Mouse (Mus musculus) CH12.LX (cell line): Measurements from ENCODE around the gene Ugdh. TPM values are rescaled to one million over a fixed set of nuclear protein-coding genes. Genes with fewer than 3 reads are reported as not detected.
A peak's percentile ranks its signal among the peaks of the same experiment; 100 is the strongest.

Experiments
- DNase-seq: peaks from one replicate; pipeline ENCODE4 v3.0.0-alpha.2; 2013; ENCODE audit errors: extremely low read depth
- H3K27ac ChIP-seq: 2 replicates; pipeline ENCODE4 v1.5.1; 2012; ENCODE audit warnings: low read depth, mild to moderate bottlenecking, control low read depth, moderate library complexity; ENCODE audit not compliant: insufficient read depth
- H3K27me3 ChIP-seq: replicated peaks from 2 replicates; pipeline ENCODE3; 2012; ENCODE audit warnings: inconsistent platforms
- H3K36me3 ChIP-seq, 2 experiments: replicated peaks in 1 of 2; 2 replicates each; pipeline versions ENCODE3 to v1.6.1; 2012; ENCODE audit warnings: inconsistent platforms in 1 of 2, low read length in 1 of 2, mild to moderate bottlenecking in 1 of 2, mixed read lengths in 1 of 2, moderate library complexity in 1 of 2; ENCODE audit not compliant: control insufficient read depth in 1 of 2, insufficient read depth in 1 of 2
- H3K4me1 ChIP-seq, 2 experiments: 2 replicates each; pipeline ENCODE4 v1.6.1; 2012; ENCODE audit warnings: inconsistent platforms in 1 of 2, moderate library complexity in 1 of 2; ENCODE audit not compliant: insufficient read depth in 2 of 2, control insufficient read depth in 1 of 2
- H3K4me2 ChIP-seq: 2 replicates; pipeline ENCODE4 v1.6.1; 2012; ENCODE audit warnings: low read depth, mild to moderate bottlenecking, control low read depth; ENCODE audit not compliant: poor library complexity, insufficient read depth, severe bottlenecking
- H3K4me3 ChIP-seq, 3 experiments: fragments of 150-350 bp in 1 of 3; sonication (generic) in 1 of 3; replicated peaks in 1 of 3; 2 replicates each; pipeline versions ENCODE3 to v1.5.1; 2011 to 2012; ENCODE audit warnings: low read depth in 2 of 3, low read length in 2 of 3, mild to moderate bottlenecking in 2 of 3, moderate library complexity in 2 of 3, control low read depth in 1 of 3, improper control_type of control experiment in 1 of 3, inconsistent platforms in 1 of 3, mixed read lengths in 1 of 3; ENCODE audit not compliant: poor library complexity in 1 of 3
- H3K79me2 ChIP-seq: replicated peaks from 2 replicates; pipeline ENCODE4 v1.6.1; 2012; ENCODE audit warnings: mild to moderate bottlenecking, moderate library complexity; ENCODE audit not compliant: control insufficient read depth, poor library complexity, insufficient read depth, severe bottlenecking; ENCODE audit errors: extremely low read depth
- H3K9ac ChIP-seq: 2 replicates; pipeline ENCODE4 v1.6.1; 2012; ENCODE audit warnings: low read depth, mild to moderate bottlenecking, control low read depth, moderate library complexity; ENCODE audit not compliant: insufficient read depth
- H3K9me3 ChIP-seq: replicated peaks from 2 replicates; pipeline ENCODE3; 2012; ENCODE audit warnings: low read length, inconsistent platforms, mixed read lengths
- CHD1 ChIP-seq: IDR thresholded peaks from 2 replicates; pipeline ENCODE4 v1.6.1; 2012; ENCODE audit warnings: low read depth, low read length, improper control_type of control experiment, inconsistent platforms
- CTCF ChIP-seq, 2 experiments: IDR thresholded peaks in 1 of 2; conservative IDR thresholded peaks in 1 of 2; 2 replicates each; pipeline ENCODE4 v1.5.1; 2011 to 2012; ENCODE audit warnings: low read depth in 2 of 2, low read length in 2 of 2, improper control_type of control experiment in 1 of 2, inconsistent platforms in 1 of 2, mild to moderate bottlenecking in 1 of 2, moderate library complexity in 1 of 2
- ELF1 ChIP-seq: IDR thresholded peaks from 2 replicates; pipeline ENCODE4 v1.6.1; 2014; ENCODE audit warnings: low read depth, mild to moderate bottlenecking, inconsistent platforms, low read length, improper control_type of control experiment
- IRF4 ChIP-seq: IDR thresholded peaks from 2 replicates; pipeline ENCODE4 v1.6.1; 2014; ENCODE audit warnings: low read depth, mild to moderate bottlenecking, inconsistent platforms, low read length, improper control_type of control experiment
- MAFK ChIP-seq: IDR thresholded peaks from 2 replicates; pipeline ENCODE4 v1.6.1; 2011; ENCODE audit warnings: low read length, improper control_type of control experiment; ENCODE audit not compliant: insufficient replicate concordance
- MAX ChIP-seq: IDR thresholded peaks from 2 replicates; pipeline ENCODE4 v1.6.1; 2011; ENCODE audit warnings: low read length, improper control_type of control experiment
- MEF2A ChIP-seq: IDR thresholded peaks from 2 replicates; pipeline ENCODE4 v1.6.1; 2014; ENCODE audit warnings: low read depth, mild to moderate bottlenecking, inconsistent platforms, low read length, improper control_type of control experiment, borderline replicate concordance
- PAX5 ChIP-seq: IDR thresholded peaks from 2 replicates; pipeline ENCODE4 v1.6.1; 2012; ENCODE audit warnings: low read length, inconsistent platforms, mixed read lengths
- POLR2A ChIP-seq: IDR thresholded peaks from 2 replicates; pipeline ENCODE4 v1.6.1; 2011; ENCODE audit warnings: low read depth, mild to moderate bottlenecking, improper control_type of control experiment, low read length
- RAD21 ChIP-seq: IDR thresholded peaks from 2 replicates; pipeline ENCODE4 v1.6.1; 2011; ENCODE audit warnings: low read depth, mild to moderate bottlenecking, low read length, improper control_type of control experiment, moderate library complexity
- SIN3A ChIP-seq: IDR thresholded peaks from 2 replicates; pipeline ENCODE4 v1.6.1; 2012; ENCODE audit warnings: low read length, improper control_type of control experiment, inconsistent platforms
- SMC3 ChIP-seq: IDR thresholded peaks from 2 replicates; pipeline ENCODE4 v1.6.1; 2011; ENCODE audit warnings: low read depth, low read length, improper control_type of control experiment
- TBP ChIP-seq: conservative IDR thresholded peaks from 2 replicates; pipeline ENCODE4 v1.6.1; 2011; ENCODE audit warnings: low read depth, low read length, improper control_type of control experiment
- UBTF ChIP-seq: IDR thresholded peaks from 2 replicates; pipeline ENCODE4 v1.6.1; 2012; ENCODE audit warnings: low read depth, mild to moderate bottlenecking, inconsistent platforms, low read length, improper control_type of control experiment, moderate library complexity
- USF1 ChIP-seq: IDR thresholded peaks from 2 replicates; pipeline ENCODE4 v1.6.1; 2014; ENCODE audit warnings: low read depth, mild to moderate bottlenecking, inconsistent platforms, low read length, improper control_type of control experiment
- USF2 ChIP-seq: conservative IDR thresholded peaks from 2 replicates; pipeline ENCODE4 v1.6.1; 2011; ENCODE audit warnings: low read depth, low read length, improper control_type of control experiment
- ZKSCAN1 ChIP-seq: IDR thresholded peaks from 2 replicates; pipeline ENCODE4 v1.6.1; 2012; ENCODE audit warnings: low read depth, inconsistent platforms, low read length, improper control_type of control experiment, borderline replicate concordance
- ZMIZ1 ChIP-seq: IDR thresholded peaks from 2 replicates; pipeline ENCODE4 v1.6.1; 2012; ENCODE audit warnings: low read depth, mild to moderate bottlenecking, inconsistent platforms, low read length, improper control_type of control experiment
- dilution Hi-C: fragments of 300-500 bp; cut with MboI; formaldehyde crosslinking; loops from 2 replicates; pipeline ENCODE4 v1.14.3; 2020; ENCODE audit warnings: low sequenced_read_pairs; ENCODE audit not compliant: extremely low pct_unique_long_range_greater_than_20kb, extremely low pct_ligation_motif_present
- in situ Hi-C: fragments of 300-500 bp; cut with MboI; formaldehyde crosslinking; loops from 3 replicates; pipeline ENCODE4 v1.14.3; 2019; ENCODE audit warnings: low sequenced_read_pairs, low pct_ligation_motif_present, low pct_unique_long_range_greater_than_20kb, mixed read lengths
- polyA plus RNA-seq: library from polyadenylated mRNA; unstranded; fragments of >175 nt; gene quantifications from 2 replicates; pipeline ENCODE4 v1.2.1, GENCODE M21; 2012; ENCODE audit warnings: low read depth; ENCODE audit not compliant: insufficient read length
- total RNA-seq, 2 experiments: library from RNA; depleted of rRNA; stranded (reverse); fragments of 300-350 nt in 1 of 2; fragments of >200 nt in 1 of 2; gene quantifications; 2 replicates each; pipeline ENCODE4 v1.2.3; 2012 to 2014

Gene Ugdh
- total and polyA plus RNA-seq, 3 experiments: 8.9 to 45.7 (median 38.0) TPM

GRCm38 (mm10) chr5:65438041-65438440, 2.3 kb upstream of the Ugdh start:
- no peaks in the 10 kb centered on the region for H3K27me3 ChIP-seq
- H3K4me3 ChIP-seq: no peak overlapping the region
- no peak overlapping the region for H3K4me2 ChIP-seq
- peaks cover 0 to 27% of the 10 kb centered on the region in 2 experiments; a peak in 2 of 4 replicates for H3K4me1 ChIP-seq
- H3K9me3 ChIP-seq: no peaks in the 10 kb centered on the region
- TF ChIP-seq TBP: no peak
- no peak for TF ChIP-seq ZKSCAN1
- no peak for TF ChIP-seq PAX5
- TF ChIP-seq MAFK: no peak
- TF ChIP-seq ZMIZ1: no peak
- no peak for TF ChIP-seq MAX
- TF ChIP-seq USF2: no peak
- TF ChIP-seq POLR2A: no peak
- TF ChIP-seq CHD1: no peak
- no peak for TF ChIP-seq IRF4
- TF ChIP-seq CTCF (conservative IDR thresholded peaks at IDR 0.05 in 1 of 2, IDR thresholded peaks at IDR 0.05 in 1 of 2; ENCODE audit: low read depth in 2 of 2, low read length in 2 of 2): no peak
- in situ Hi-C loops: no loop called here
- dilution Hi-C loops: no loop called here
- no peak overlapping the region for H3K27ac ChIP-seq
- H3K9ac ChIP-seq: no peak overlapping the region
- no peaks in the 10 kb centered on the region for H3K79me2 ChIP-seq
- no peak for DNase-seq
- H3K36me3 ChIP-seq: no peaks in the 10 kb centered on the region

GRCm38 (mm10) chr5:65435363-65435805, 365 bp downstream of the Ugdh start:
- TF ChIP-seq SMC3: no peak
- no peak for TF ChIP-seq MEF2A
- no peak for TF ChIP-seq RAD21
- no peak for TF ChIP-seq USF1
- TF ChIP-seq SIN3A: peak; percentile 52
- no peak; the same call in 1 of the 2 replicates for TF ChIP-seq UBTF
- TF ChIP-seq ELF1: no peak
- Histone ChIP-seq H3K9me3 (no peaks in the 10 kb centered on the region), H3K4me1 (peaks cover 2 to 44% of the 10 kb centered on the region in 2 experiments; a peak in 3 of 4 replicates), H3K36me3 (peaks cover 0 to under 1% of the 10 kb centered on the region in 2 experiments), H3K9ac (peak overlapping the region; percentile 77), H3K4me3 (peak overlapping the region; percentile 74 to 95 (median 83)), H3K27me3 (no peaks in the 10 kb centered on the region), H3K4me2 (peak overlapping the region; percentile 41; the same call in 1 of the 2 replicates), H3K79me2 (no peaks in the 10 kb centered on the region; the same call in 1 of the 2 replicates), H3K27ac (no peak overlapping the region)
- peak; percentile 48 for DNase-seq
- in situ Hi-C loops (no loop called here), dilution Hi-C loops (no loop called here)
